Mouse (Mus musculus): ENCODE data around the gene Slc7a10.

DNA sequence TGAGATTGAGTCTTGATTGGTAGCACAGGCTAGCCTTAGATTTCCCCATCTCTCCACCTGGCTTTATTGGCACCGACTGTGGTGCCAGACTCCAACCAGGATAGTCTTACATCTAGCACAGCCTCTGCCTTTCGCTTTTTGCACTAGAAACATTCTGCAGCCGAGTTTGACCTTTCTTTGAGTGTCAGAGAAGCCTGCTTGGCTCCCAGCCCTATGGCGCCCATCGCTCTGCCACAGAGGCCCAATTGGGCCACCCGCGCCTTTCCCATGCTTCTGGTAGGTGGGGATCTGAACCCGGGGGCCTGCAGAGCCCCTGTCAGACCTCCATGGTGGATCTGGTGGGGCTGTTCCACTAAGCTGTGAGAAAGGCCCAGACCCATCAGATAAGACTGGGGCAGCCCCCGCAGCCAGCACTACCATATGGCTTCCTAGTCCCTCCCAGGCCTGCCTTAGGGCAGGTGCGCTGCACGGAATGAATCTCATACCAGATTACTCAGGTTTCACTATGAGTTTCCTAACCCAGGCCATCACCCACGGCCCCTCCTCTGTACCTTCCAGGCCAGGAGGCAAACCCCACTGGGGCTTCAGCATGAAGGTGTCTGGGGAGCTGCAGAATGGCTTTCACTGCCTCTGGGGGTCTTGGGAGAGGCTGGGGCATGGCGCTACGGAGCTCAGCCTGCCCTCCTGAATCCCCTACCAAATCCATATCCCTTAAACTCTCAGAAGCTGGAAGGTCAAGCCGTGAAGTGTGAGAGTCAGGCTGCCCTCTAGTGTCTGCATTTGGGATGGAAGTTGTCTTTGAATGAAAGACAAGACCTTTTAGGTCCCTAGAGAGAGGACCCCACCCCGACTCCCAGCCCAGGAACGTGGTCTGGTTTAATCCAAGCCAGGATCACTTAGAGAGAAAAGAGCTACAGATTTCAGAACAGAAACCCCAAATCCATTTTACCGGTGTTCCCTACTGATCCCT is 9.5 kb upstream of the Slc7a10 start:
- TF ChIP-seq POLR2A (IDR thresholded peaks at IDR 0.05; ENCODE audit: control insufficient read depth, extremely low read depth, insufficient read depth, low read length, poor library complexity) = no peak
- TF ChIP-seq CTCF (IDR thresholded peaks at IDR 0.05; ENCODE audit: borderline replicate concordance, control insufficient read depth, extremely low read depth, insufficient read depth, low read length, poor library complexity) = no peak
